Mouse (Mus musculus): ENCODE measurements around the gene Anxa5. TPM values are rescaled to one million over a fixed set of nuclear protein-coding genes. Genes with fewer than 3 reads are reported as not detected.

Anxa5 gene
- 137 TPM for polyA plus RNA-seq (2015; fragmentation: Illumina TruSeq; extraction: RNeasy Lipid Tissue Mini Kit (QIAGEN cat#74804); ENCODE audit: insufficient read depth, low replicate concordance)

DNA sequence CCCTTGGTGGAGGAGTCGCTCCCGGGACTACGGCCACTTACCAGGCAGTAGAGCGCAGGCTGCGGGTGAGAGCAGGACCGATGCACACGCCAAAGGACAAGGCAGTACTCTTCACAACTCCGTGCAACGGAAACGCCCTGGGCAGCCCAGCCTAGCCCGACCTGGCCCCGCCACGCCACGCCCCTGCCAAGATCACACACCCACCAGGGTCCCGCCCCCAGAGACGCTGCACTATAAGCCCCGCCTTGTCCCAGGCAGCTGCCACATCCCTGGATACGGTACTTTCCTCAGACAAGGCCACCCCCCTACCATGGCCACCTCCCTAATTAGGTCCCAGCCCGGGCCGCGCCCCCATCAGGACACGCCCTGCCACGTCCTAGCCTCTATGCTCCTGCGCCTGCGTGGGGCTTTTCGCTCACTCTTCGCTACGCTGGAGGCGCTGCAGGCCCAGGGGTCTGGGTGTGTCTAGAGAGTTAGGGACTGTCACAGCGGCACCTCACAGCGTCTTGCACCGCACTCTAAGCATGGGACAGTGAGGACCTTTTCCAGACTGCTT, at the start of gene Anxa5, which contains the start of gene 1810062G17Rik:
TSS of gene Anxa5 (minus strand) at position 363 of the 556 bp plus-strand sequence.
TSS of gene 1810062G17Rik (plus strand) at position 406 of the 556 bp plus-strand sequence.

DNA sequence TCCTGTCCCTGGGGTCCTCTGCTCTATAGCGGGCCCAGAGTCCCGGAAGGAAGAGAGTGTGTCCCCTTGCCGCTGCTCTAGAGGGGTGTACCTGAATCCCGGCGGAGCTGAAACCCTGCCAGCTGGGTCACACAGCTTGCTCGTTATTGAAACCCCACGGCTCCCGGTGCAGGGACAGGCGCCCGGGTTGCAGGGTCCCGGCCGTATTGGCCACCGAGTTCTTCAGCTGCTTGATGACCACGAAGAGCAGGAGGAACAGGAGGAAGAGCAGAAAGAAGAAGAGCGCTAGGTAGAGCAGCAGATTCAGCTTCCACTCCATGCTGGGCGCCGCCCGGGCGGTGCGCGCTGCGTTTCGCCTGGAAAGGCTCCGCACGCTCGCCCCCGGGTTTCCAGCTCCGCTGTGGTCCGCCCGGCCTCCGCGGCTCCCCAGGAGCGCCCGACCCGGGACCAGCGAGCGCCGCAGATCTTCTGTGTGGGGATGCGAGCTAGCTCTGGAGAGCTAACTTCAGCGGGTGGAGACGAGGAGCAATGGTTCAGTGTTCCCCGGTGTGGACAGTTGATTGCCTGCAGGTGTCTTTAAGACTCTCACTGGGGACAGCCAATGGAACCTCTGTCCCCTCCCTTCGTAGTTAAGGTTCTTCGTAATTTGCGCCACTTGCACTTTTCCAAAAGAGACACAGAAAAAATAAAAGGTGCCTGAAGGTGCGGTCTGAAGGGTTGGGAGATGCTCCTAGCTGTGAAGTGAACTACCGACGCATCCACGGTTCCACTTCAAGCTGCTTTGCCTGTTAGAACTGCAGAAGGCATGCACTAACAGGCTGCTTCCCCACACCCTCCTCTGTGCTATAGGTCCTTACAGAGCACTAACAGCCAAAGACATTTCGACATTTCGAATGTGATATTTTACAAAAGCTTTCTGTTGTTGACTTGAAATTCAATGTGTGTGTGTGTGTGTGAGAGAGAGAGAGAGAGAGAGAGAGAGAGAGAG, 45.7 kb upstream of the Anxa5 start, which contains the start of gene Gm11549:
TSS of gene Gm11549 (minus strand) at position 741 of the 988 bp plus-strand sequence.

Other genes starting within 250 kb of the Anxa5 start
- gene 1810062G17Rik, start within 50 bp of the Anxa5 start, polyA plus RNA-seq (2015; fragmentation: Illumina TruSeq; extraction: RNeasy Lipid Tissue Mini Kit (QIAGEN cat#74804); ENCODE audit: insufficient read depth, low replicate concordance): 0.47 TPM
- gene Gm11549, start 45.9 kb upstream of the Anxa5 start, polyA plus RNA-seq (2015; fragmentation: Illumina TruSeq; extraction: RNeasy Lipid Tissue Mini Kit (QIAGEN cat#74804); ENCODE audit: insufficient read depth, low replicate concordance): 0.08 TPM
- 59.1 TPM for gene Exosc9, start 76.7 kb upstream of the Anxa5 start, polyA plus RNA-seq (2015; fragmentation: Illumina TruSeq; extraction: RNeasy Lipid Tissue Mini Kit (QIAGEN cat#74804); ENCODE audit: insufficient read depth, low replicate concordance)
- 40.4 TPM for gene Ccna2, start 96.3 kb upstream of the Anxa5 start, polyA plus RNA-seq (2015; fragmentation: Illumina TruSeq; extraction: RNeasy Lipid Tissue Mini Kit (QIAGEN cat#74804); ENCODE audit: insufficient read depth, low replicate concordance)
- gene Bbs7, start 137.6 kb upstream of the Anxa5 start, polyA plus RNA-seq (2015; fragmentation: Illumina TruSeq; extraction: RNeasy Lipid Tissue Mini Kit (QIAGEN cat#74804); ENCODE audit: insufficient read depth, low replicate concordance): 3.0 TPM
- 5.4 TPM for gene Trpc3, start 214.3 kb upstream of the Anxa5 start, polyA plus RNA-seq (2015; fragmentation: Illumina TruSeq; extraction: RNeasy Lipid Tissue Mini Kit (QIAGEN cat#74804); ENCODE audit: insufficient read depth, low replicate concordance)